Mouse (Mus musculus): ENCODE measurements around the gene Nit2. TPM values are rescaled to one million over a fixed set of nuclear protein-coding genes. Genes with fewer than 3 reads are reported as not detected.
A peak's percentile ranks its signal among the peaks of the same experiment; 100 is the strongest.

Nit2 gene
- polyA plus RNA-seq (2014; fragmentation: Nextera tagmentation; extraction: Ambion mirVana): 65.9 and 72.1 TPM in 2 replicates

DNA sequence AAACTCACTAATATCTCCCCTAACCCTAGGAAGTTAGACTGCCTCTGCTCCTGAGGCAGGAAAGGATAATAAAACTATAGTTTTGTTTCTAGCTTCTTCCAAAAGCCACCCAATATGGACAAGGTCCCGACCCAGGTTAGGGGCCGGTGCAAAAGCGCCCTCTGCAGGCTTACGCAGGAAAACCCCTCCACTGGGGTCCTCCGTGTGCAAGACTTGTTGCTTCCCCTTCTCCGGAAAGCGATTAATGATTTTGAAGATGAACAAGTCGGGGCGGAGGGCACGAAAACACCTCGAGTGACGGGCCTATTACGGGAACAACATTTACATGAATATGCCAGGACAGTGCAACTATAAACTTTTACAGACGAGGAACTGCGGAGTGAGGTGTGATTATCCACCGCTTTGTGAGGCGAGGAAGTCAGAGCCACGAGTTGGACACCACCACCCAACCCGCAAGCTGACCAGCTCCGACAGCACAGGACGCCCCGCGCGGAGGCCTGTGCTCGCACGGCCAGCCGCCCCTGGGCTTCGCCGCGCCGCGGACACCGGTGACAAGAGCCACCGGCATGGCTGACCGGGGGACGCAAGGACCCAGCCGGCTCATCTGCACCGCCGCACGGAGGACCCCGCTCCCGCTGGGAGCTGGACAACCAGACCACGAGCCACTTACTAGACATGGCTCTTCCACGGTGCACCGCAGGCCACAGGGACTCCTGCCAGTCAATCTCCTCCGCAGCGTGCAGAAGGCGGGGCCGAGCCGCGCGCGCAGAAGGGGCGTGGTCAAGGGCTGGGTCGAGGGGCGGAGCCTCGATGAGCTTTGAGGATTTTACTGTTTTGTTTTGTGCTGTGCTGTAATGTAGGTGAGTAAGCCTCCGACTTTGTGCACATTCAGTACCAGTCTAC, at the start of gene Nit2:
Gene Nit2, minus strand, starts transcription at position 731 of the 903 bp plus-strand sequence.
- peak; percentile 94 for DNase-seq (ENCODE audit: low spot score)
- no peaks in the 10 kb centered on the region for H3K9me3 ChIP-seq (ENCODE audit: control insufficient read depth, low read length)
- peak; percentile 96 for ATAC-seq (replicated peaks; ENCODE audit: low FRiP score)
- H3K27ac ChIP-seq (ENCODE audit: low read depth, low read length): peak within 1 kb of the TSS; percentile 91
- peak within 1 kb of the TSS; percentile 88 for H3K9ac ChIP-seq (ENCODE audit: low read depth, low read length)
- peaks cover 7% of the 10 kb centered on the region; the same call in 1 of the 2 replicates for H3K36me3 ChIP-seq (ENCODE audit: control insufficient read depth, insufficient read depth, low read length)
- peak within 1 kb of the TSS; percentile 84 for H3K4me2 ChIP-seq
- H3K4me1 ChIP-seq (replicated peaks; ENCODE audit: control insufficient read depth, insufficient read depth, low read length): 0 out of 2 replicates have a peak, but pooled peaks cover 3% of the 10 kb centered on the region
- no peaks in the 10 kb centered on the region for H3K27me3 ChIP-seq (replicated peaks; ENCODE audit: control insufficient read depth, insufficient read depth, low read length)
- peak within 1 kb of the TSS; percentile 92 for H3K4me3 ChIP-seq (ENCODE audit: low read depth, low read length)
- WGBS: under 1% methylated on average over 57 of the region's 58 CpGs

DNA sequence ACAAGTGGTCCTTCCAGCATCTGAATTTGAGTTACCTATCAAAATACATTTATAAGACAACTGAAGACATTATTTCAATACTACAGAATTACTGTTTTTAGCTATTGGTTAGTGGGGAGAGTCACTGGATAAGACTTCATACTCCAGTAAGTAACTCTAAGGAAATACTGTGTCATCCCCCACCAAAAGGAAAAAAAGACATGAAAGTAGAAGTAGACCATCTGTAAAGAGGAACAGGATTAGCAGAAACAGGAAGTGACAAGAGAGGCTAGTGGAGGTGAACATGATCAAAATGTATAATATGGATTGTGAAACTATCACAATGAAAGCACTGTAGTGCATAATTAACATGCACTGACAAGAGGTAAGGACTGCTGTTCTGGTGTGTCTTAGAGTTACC, 48.8 kb upstream of the Nit2 start:
- no peak for DNase-seq (ENCODE audit: low spot score)
- Histone ChIP-seq H3K27me3 (replicated peaks; ENCODE audit: control insufficient read depth, insufficient read depth, low read length) (no peaks in the 10 kb centered on the region), H3K9ac (ENCODE audit: low read depth, low read length) (no peak overlapping the region), H3K4me2 (no peak overlapping the region), H3K4me1 (replicated peaks; ENCODE audit: control insufficient read depth, insufficient read depth, low read length) (no peaks in the 10 kb centered on the region), H3K4me3 (ENCODE audit: low read depth, low read length) (no peak overlapping the region), H3K9me3 (ENCODE audit: control insufficient read depth, low read length) (no peaks in the 10 kb centered on the region), H3K27ac (ENCODE audit: low read depth, low read length) (no peak overlapping the region), H3K36me3 (ENCODE audit: control insufficient read depth, insufficient read depth, low read length) (no peaks in the 10 kb centered on the region; the same call in 1 of the 2 replicates)
- ATAC-seq (replicated peaks; ENCODE audit: low FRiP score): no peak

DNA sequence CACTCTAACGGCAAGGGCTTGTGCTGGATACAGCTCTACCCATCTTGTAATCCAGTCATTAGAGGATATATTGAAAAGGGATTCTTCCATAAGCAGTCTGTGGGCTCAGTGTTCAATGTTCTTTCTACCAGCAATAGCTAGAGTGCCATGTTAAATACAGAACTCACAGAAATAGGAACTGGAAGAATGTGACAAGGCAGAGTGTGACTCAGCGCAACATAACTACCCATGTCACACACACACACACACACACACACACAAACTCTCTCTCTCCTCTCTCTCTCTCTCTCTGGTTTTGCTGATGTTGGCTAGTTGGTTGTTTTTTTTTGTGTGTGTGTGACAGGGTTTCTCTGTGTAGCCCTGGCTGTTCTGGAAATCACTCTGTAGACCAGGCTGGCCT, 43.9 kb upstream of the Nit2 start:
- no peak overlapping the region for H3K27ac ChIP-seq (ENCODE audit: low read depth, low read length)
- WGBS: 95% methylated on average over 2 of the region's 2 CpGs
- H3K36me3 ChIP-seq (ENCODE audit: control insufficient read depth, insufficient read depth, low read length): no peaks in the 10 kb centered on the region
- ATAC-seq (replicated peaks; ENCODE audit: low FRiP score) (no peak), DNase-seq (ENCODE audit: low spot score) (no peak)
- no peaks in the 10 kb centered on the region for H3K4me1 ChIP-seq (replicated peaks; ENCODE audit: control insufficient read depth, insufficient read depth, low read length)
- no peak overlapping the region for H3K4me2 ChIP-seq
- no peaks in the 10 kb centered on the region for H3K9me3 ChIP-seq (ENCODE audit: control insufficient read depth, low read length)
- no peaks in the 10 kb centered on the region for H3K27me3 ChIP-seq (replicated peaks; ENCODE audit: control insufficient read depth, insufficient read depth, low read length)
- H3K4me3 ChIP-seq (ENCODE audit: low read depth, low read length): no peak overlapping the region
- no peak overlapping the region for H3K9ac ChIP-seq (ENCODE audit: low read depth, low read length)

DNA sequence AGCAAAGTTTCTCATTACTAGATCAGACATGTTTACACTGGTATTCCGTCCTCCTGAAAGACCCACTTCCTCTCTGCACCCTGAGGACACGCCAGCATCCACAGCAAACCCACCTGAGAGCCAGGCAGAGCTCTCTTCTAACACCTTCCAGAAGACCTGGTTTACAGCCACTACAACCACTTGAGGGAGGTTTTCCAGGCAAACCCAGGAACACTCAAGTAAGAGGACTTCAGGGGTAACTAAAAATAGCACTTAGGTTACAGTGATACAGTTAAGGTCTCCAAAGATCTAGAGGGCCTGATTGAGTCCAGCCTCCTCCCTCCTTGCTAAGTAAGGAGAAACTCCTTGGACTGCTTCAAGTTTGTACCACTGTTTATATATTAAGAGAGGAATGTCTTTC, 41.2 kb upstream of the Nit2 start:
- Histone ChIP-seq H3K4me2 (no peak overlapping the region), H3K36me3 (ENCODE audit: control insufficient read depth, insufficient read depth, low read length) (no peaks in the 10 kb centered on the region), H3K9me3 (ENCODE audit: control insufficient read depth, low read length) (no peaks in the 10 kb centered on the region), H3K4me1 (replicated peaks; ENCODE audit: control insufficient read depth, insufficient read depth, low read length) (no peaks in the 10 kb centered on the region), H3K27me3 (replicated peaks; ENCODE audit: control insufficient read depth, insufficient read depth, low read length) (no peaks in the 10 kb centered on the region), H3K9ac (ENCODE audit: low read depth, low read length) (no peak overlapping the region), H3K27ac (ENCODE audit: low read depth, low read length) (no peak overlapping the region), H3K4me3 (ENCODE audit: low read depth, low read length) (no peak overlapping the region)
- 81% methylated on average over 2 of the region's 2 CpGs for WGBS
- no peak for DNase-seq (ENCODE audit: low spot score)
- ATAC-seq (replicated peaks; ENCODE audit: low FRiP score): no peak

DNA sequence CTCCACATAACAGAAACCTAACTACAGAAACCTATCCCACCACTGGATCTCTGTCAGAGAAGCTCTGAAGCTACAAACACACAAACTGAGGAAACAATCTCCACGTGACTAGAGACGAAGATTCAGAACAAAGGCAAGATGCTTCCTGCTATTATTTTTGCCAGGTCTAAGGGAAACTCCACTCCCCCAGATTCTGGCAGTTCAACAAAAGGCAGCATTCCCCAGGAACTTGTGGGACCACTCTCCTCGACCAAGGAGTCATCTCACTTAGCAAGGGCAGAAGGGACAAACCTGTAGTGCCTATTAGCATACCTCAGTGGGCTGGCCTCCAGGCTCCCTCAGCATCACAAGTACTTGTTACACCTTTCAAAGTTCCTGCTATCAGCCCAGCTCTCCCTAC, 30.1 kb upstream of the Nit2 start:
- ATAC-seq (replicated peaks; ENCODE audit: low FRiP score): no peak
- H3K4me1 ChIP-seq (replicated peaks; ENCODE audit: control insufficient read depth, insufficient read depth, low read length): no peaks in the 10 kb centered on the region

DNA sequence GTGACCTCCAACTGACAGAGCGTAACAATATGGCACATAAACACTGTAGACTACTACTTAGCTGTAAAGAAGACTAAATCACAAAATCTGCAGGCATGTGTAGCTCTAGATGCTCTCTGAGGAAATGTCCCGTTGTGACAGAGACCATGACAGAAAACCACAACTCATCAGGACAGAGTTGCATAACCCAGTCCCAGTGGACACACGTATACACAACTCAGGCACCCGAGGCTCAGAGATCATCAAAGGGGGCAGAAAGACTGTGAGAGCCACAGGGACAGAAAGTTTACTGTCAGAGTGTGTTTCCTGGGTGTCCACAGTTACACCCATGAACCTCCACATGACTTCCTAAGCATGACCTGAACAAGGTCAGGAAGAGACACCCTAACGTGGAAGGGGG, 29.4 kb upstream of the Nit2 start:
- no peak overlapping the region for H3K27ac ChIP-seq (ENCODE audit: low read depth, low read length)
- H3K4me2 ChIP-seq: no peak overlapping the region
- H3K4me1 ChIP-seq (replicated peaks; ENCODE audit: control insufficient read depth, insufficient read depth, low read length): no peaks in the 10 kb centered on the region
- H3K36me3 ChIP-seq (ENCODE audit: control insufficient read depth, insufficient read depth, low read length): peaks cover 3% of the 10 kb centered on the region
- H3K9ac ChIP-seq (ENCODE audit: low read depth, low read length): no peak overlapping the region
- 70% methylated on average over 5 of the region's 5 CpGs for WGBS
- no peaks in the 10 kb centered on the region for H3K9me3 ChIP-seq (ENCODE audit: control insufficient read depth, low read length)
- no peak overlapping the region for H3K4me3 ChIP-seq (ENCODE audit: low read depth, low read length)
- no peaks in the 10 kb centered on the region for H3K27me3 ChIP-seq (replicated peaks; ENCODE audit: control insufficient read depth, insufficient read depth, low read length)
- ATAC-seq (replicated peaks; ENCODE audit: low FRiP score): no peak
- DNase-seq (ENCODE audit: low spot score): no peak

More for the DNA sequence above, 30.1 kb upstream of the Nit2 start:
- Histone ChIP-seq H3K9ac (ENCODE audit: low read depth, low read length) (no peak overlapping the region), H3K9me3 (ENCODE audit: control insufficient read depth, low read length) (no peaks in the 10 kb centered on the region), H3K27me3 (replicated peaks; ENCODE audit: control insufficient read depth, insufficient read depth, low read length) (no peaks in the 10 kb centered on the region), H3K4me3 (ENCODE audit: low read depth, low read length) (no peak overlapping the region), H3K36me3 (ENCODE audit: control insufficient read depth, insufficient read depth, low read length) (peaks cover 3% of the 10 kb centered on the region), H3K4me2 (no peak overlapping the region), H3K27ac (ENCODE audit: low read depth, low read length) (no peak overlapping the region)
- DNase-seq (ENCODE audit: low spot score): no peak
- 74% methylated on average over 3 of the region's 3 CpGs for WGBS

DNA sequence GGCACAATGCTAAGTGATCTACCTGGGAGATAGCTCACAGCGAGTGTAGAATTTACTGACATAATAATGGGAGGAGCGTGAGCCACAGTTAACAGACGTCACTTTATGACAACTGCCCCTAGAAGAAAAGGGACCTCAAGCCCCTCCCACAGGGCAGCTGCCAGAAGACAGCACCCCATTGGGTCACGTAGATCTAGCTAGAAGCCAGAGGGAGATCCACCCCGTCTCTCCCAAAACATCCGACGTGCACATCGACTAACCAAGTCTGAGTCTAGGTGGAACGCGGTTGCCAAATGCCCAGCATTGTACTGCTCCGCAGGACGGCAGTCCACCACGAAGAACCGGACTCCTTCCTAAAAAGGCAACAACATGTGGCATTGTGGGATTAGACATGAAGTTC, 24.1 kb upstream of the Nit2 start:
- no peaks in the 10 kb centered on the region for H3K9me3 ChIP-seq (ENCODE audit: control insufficient read depth, low read length)
- peaks cover 3% of the 10 kb centered on the region; the same call in 1 of the 2 replicates for H3K36me3 ChIP-seq (ENCODE audit: control insufficient read depth, insufficient read depth, low read length)
- 91% methylated on average over 14 of the region's 14 CpGs for WGBS
- H3K4me1 ChIP-seq (replicated peaks; ENCODE audit: control insufficient read depth, insufficient read depth, low read length): no peaks in the 10 kb centered on the region
- H3K27ac ChIP-seq (ENCODE audit: low read depth, low read length): no peak overlapping the region
- no peak overlapping the region for H3K4me2 ChIP-seq
- ATAC-seq (replicated peaks; ENCODE audit: low FRiP score) (no peak), DNase-seq (ENCODE audit: low spot score) (no peak)
- no peak overlapping the region for H3K9ac ChIP-seq (ENCODE audit: low read depth, low read length)
- no peaks in the 10 kb centered on the region for H3K27me3 ChIP-seq (replicated peaks; ENCODE audit: control insufficient read depth, insufficient read depth, low read length)
- no peak overlapping the region for H3K4me3 ChIP-seq (ENCODE audit: low read depth, low read length)

DNA sequence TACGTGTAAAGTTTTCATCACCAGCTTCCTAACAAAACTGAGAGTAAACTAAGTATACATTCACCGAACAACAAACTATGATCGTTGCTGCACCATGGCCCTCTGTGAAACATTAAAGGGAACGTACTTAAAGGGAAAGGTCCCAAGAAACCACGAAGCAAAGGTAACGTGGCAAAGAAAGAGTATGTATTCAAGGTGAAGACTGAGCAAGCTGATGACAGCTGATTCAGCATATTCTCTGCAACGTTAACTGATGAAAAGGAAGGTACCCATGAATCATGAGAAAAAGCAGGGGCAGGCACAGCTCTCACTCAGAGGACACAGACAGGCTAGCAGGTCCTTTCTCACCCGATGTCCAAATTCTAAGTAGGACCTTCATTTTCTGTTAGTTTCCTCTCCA, 23.2 kb upstream of the Nit2 start:
- 83% methylated on average over 8 of the region's 8 CpGs for WGBS
- H3K27me3 ChIP-seq (replicated peaks; ENCODE audit: control insufficient read depth, insufficient read depth, low read length): no peaks in the 10 kb centered on the region
- DNase-seq (ENCODE audit: low spot score) (no peak), ATAC-seq (replicated peaks; ENCODE audit: low FRiP score) (no peak)
- no peak overlapping the region for H3K4me2 ChIP-seq
- no peak overlapping the region for H3K9ac ChIP-seq (ENCODE audit: low read depth, low read length)
- no peak overlapping the region for H3K4me3 ChIP-seq (ENCODE audit: low read depth, low read length)
- H3K27ac ChIP-seq (ENCODE audit: low read depth, low read length): no peak overlapping the region
- H3K36me3 ChIP-seq (ENCODE audit: control insufficient read depth, insufficient read depth, low read length): peaks cover 5% of the 10 kb centered on the region; the same call in 1 of the 2 replicates
- H3K4me1 ChIP-seq (replicated peaks; ENCODE audit: control insufficient read depth, insufficient read depth, low read length): no peaks in the 10 kb centered on the region
- no peaks in the 10 kb centered on the region for H3K9me3 ChIP-seq (ENCODE audit: control insufficient read depth, low read length)

DNA sequence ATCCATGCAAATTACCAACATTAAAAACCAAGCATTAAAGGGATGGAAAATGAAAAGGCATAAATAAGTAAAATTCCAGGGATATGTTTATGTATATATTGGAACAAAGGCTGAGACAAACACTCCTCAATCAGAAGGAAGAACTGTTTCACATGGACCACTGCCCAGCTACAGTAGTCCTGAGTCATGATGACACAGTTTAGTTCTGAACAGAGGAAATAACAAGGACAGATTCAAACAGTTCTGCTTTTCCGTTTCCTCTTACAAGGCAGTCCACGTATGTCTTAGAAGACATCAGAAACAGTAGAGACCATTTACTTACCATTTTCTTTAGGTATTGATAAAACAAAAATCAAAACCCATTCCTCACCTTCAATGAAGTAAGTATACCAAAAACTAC, 22.4 kb upstream of the Nit2 start:
- whole genome bisulfite sequencing: 64% methylated on average over 2 of the region's 2 CpGs
- Histone ChIP-seq H3K4me3 (ENCODE audit: low read depth, low read length) (no peak overlapping the region), H3K4me2 (no peak overlapping the region), H3K36me3 (ENCODE audit: control insufficient read depth, insufficient read depth, low read length) (peaks cover 5% of the 10 kb centered on the region; the same call in 1 of the 2 replicates), H3K4me1 (replicated peaks; ENCODE audit: control insufficient read depth, insufficient read depth, low read length) (no peaks in the 10 kb centered on the region), H3K9ac (ENCODE audit: low read depth, low read length) (no peak overlapping the region), H3K27ac (ENCODE audit: low read depth, low read length) (no peak overlapping the region), H3K27me3 (replicated peaks; ENCODE audit: control insufficient read depth, insufficient read depth, low read length) (no peaks in the 10 kb centered on the region), H3K9me3 (ENCODE audit: control insufficient read depth, low read length) (no peaks in the 10 kb centered on the region)
- no peak for ATAC-seq (replicated peaks; ENCODE audit: low FRiP score)
- DNase-seq (ENCODE audit: low spot score): no peak
